Mouse (Mus musculus) liver, postnatal 0 days (tissue): Measurements from ENCODE around the gene Gpd1l. TPM values are rescaled to one million over a fixed set of nuclear protein-coding genes. Genes with fewer than 3 reads are reported as not detected.
A peak's percentile ranks its signal among the peaks of the same experiment; 100 is the strongest.

Experiments used
- ATAC-seq: fragments of 200-750 bp; cut with Nextera tagmentation; 2 replicates; pipeline ENCODE4 v1.8.0; 2017; ENCODE audit warnings: mild to moderate bottlenecking, moderate library complexity
- DNase-seq: peaks from one replicate; pipeline ENCODE4 v3.0.0-alpha.2; 2016
- H3K27ac ChIP-seq: fragments of 300-500 bp; sonication (generic); 2 replicates; pipeline ENCODE4 v1.5.1; 2014; ENCODE audit warnings: antibody characterized with exemption, moderate library complexity, mild to moderate bottlenecking, low read depth
- H3K27me3 ChIP-seq: fragments of 300-500 bp; sonication (generic); 2 replicates; pipeline ENCODE4 v1.6.1; 2014; ENCODE audit warnings: low read length, control low read depth, mixed read lengths; ENCODE audit not compliant: insufficient read depth
- H3K36me3 ChIP-seq: fragments of 300-500 bp; sonication (generic); replicated peaks from 2 replicates; pipeline ENCODE4 v1.6.1; 2014; ENCODE audit warnings: mild to moderate bottlenecking, control low read depth, low read length, moderate library complexity, mixed read lengths; ENCODE audit not compliant: insufficient read depth
- H3K4me1 ChIP-seq: fragments of 300-500 bp; sonication (generic); 2 replicates; pipeline ENCODE4 v1.6.1; 2014; ENCODE audit warnings: antibody characterized with exemption, mild to moderate bottlenecking, control low read depth; ENCODE audit not compliant: insufficient read depth
- H3K4me2 ChIP-seq: fragments of 300-500 bp; sonication (generic); 2 replicates; pipeline ENCODE4 v1.6.1; 2014; ENCODE audit warnings: low read depth, mild to moderate bottlenecking, low read length, moderate library complexity, mixed read lengths
- H3K4me3 ChIP-seq: fragments of 300-500 bp; sonication (generic); 2 replicates; pipeline ENCODE4 v1.5.1; 2014; ENCODE audit warnings: low read depth, low read length
- H3K9ac ChIP-seq: fragments of 300-500 bp; sonication (generic); replicated peaks from 2 replicates; pipeline ENCODE4 v1.6.1; 2014; ENCODE audit warnings: mild to moderate bottlenecking, moderate library complexity
- H3K9me3 ChIP-seq: fragments of 300-500 bp; sonication (generic); 2 replicates; pipeline ENCODE4 v1.6.1; 2016; ENCODE audit warnings: mild to moderate bottlenecking, control low read depth, low read length, mixed read lengths
- CTCF ChIP-seq: sonication (generic); IDR thresholded peaks from 2 replicates; pipeline ENCODE4 v1.5.1; 2016; ENCODE audit warnings: antibody characterized with exemption, low read depth
- EP300 ChIP-seq: IDR thresholded peaks from 2 replicates; pipeline ENCODE4 v1.6.1; 2016; ENCODE audit warnings: antibody characterized with exemption, low read depth, mild to moderate bottlenecking
- WGBS: fragments of 180-500 bp; shearing (Covaris S2); extraction: QIAGEN DNeasy Blood & Tissue Kit; methylation state at CpG from one replicate; pipeline ENCODE4 v1.1.7; 2014; ENCODE audit not compliant: insufficient replicate concordance; 5-methylcytosine and 5-hydroxymethylcytosine counted together
- polyA plus RNA-seq: library from polyadenylated mRNA; unstranded; fragments of >200 nt; fragmentation: Nextera tagmentation; extraction: Ambion mirVana; gene quantifications from 2 replicates; pipeline ENCODE4 v1.2.1, GENCODE M21; 2015

The Gpd1l gene
- polyA plus RNA-seq, 1 experiment from 2014 or later = 6.8 TPM

- no peak for TF ChIP-seq EP300
- TF ChIP-seq CTCF = 0 out of 2 replicates have a peak, but pooled peaks have one; percentile 6
Measured at GRCm38 (mm10) chr9:114855327-114855726, 78.5 kb downstream of the Gpd1l start.

GRCm38 (mm10) chr9:114854686-114855085 is 79.1 kb downstream of the Gpd1l start:
- Histone ChIP-seq H3K27ac (no peak overlapping the region), H3K36me3 (no peaks in the 10 kb centered on the region), H3K27me3 (no peaks in the 10 kb centered on the region), H3K4me3 (no peak overlapping the region), H3K9me3 (no peaks in the 10 kb centered on the region), H3K9ac (no peak overlapping the region), H3K4me1 (peaks cover 5% of the 10 kb centered on the region), H3K4me2 (no peak overlapping the region)
- ATAC-seq (no peak), DNase-seq (no peak)
- WGBS = 65% methylated on average over 9 of the region's 9 CpGs
- TF ChIP-seq CTCF (no peak), EP300 (no peak)

More at GRCm38 (mm10) chr9:114855327-114855726, 78.5 kb downstream of the Gpd1l start:
- Histone ChIP-seq H3K9ac (no peak overlapping the region), H3K36me3 (no peaks in the 10 kb centered on the region), H3K9me3 (no peaks in the 10 kb centered on the region), H3K4me1 (peaks cover 5% of the 10 kb centered on the region), H3K4me3 (no peak overlapping the region), H3K4me2 (no peak overlapping the region), H3K27ac (no peak overlapping the region), H3K27me3 (no peaks in the 10 kb centered on the region)
- WGBS = 56% methylated on average over 11 of the region's 11 CpGs
- DNase-seq (no peak), ATAC-seq (peak; percentile 23; the same call in 1 of the 2 replicates)

- Histone ChIP-seq H3K9ac (no peak overlapping the region), H3K4me2 (no peak overlapping the region), H3K4me1 (peaks cover 5% of the 10 kb centered on the region), H3K4me3 (no peak overlapping the region), H3K27ac (no peak overlapping the region), H3K9me3 (no peaks in the 10 kb centered on the region), H3K36me3 (no peaks in the 10 kb centered on the region), H3K27me3 (no peaks in the 10 kb centered on the region)
- no peak for TF ChIP-seq EP300
- no peak for TF ChIP-seq CTCF
- WGBS = 80% methylated on average over 15 of the region's 15 CpGs
- ATAC-seq (no peak), DNase-seq (no peak)
Measured at GRCm38 (mm10) chr9:114853336-114853735, 80.5 kb downstream of the Gpd1l start.

- DNase-seq = no peak
- WGBS = 23% methylated on average over 8 of the region's 8 CpGs
- no peak for TF ChIP-seq CTCF
- TF ChIP-seq EP300 = no peak
Measured at GRCm38 (mm10) chr9:114851419-114852190, 82.2 kb downstream of the Gpd1l start.

More at GRCm38 (mm10) chr9:114851419-114852190, 82.2 kb downstream of the Gpd1l start:
- Histone ChIP-seq H3K27ac (no peak overlapping the region), H3K36me3 (no peaks in the 10 kb centered on the region), H3K9ac (no peak overlapping the region), H3K4me3 (no peak overlapping the region), H3K9me3 (no peaks in the 10 kb centered on the region), H3K4me2 (no peak overlapping the region), H3K27me3 (no peaks in the 10 kb centered on the region), H3K4me1 (peaks cover 5% of the 10 kb centered on the region)
- ATAC-seq = 0 out of 2 replicates have a peak, but pooled peaks have one; percentile 12

Other genes with a start within 250 kb of the Gpd1l start
- 14.4 and 16.3 TPM in 2 replicates for gene Dync1li1, start 245.2 kb downstream of the Gpd1l start, polyA plus RNA-seq
- 27.7 and 30.1 TPM in 2 replicates for gene Cmtm6, start 202.9 kb downstream of the Gpd1l start, polyA plus RNA-seq
- 57.7 and 58.2 TPM in 2 replicates for gene Cmtm7, start 152.1 kb downstream of the Gpd1l start, polyA plus RNA-seq
- gene Cmtm8, start 89.8 kb downstream of the Gpd1l start, polyA plus RNA-seq = 109 and 110 TPM in 2 replicates
- gene Osbpl10, start 44.6 kb upstream of the Gpd1l start, polyA plus RNA-seq = 0.07 and 0.20 TPM in 2 replicates
- 300 and 353 TPM in 2 replicates for gene Rps27rt, start 48.8 kb upstream of the Gpd1l start, polyA plus RNA-seq